Mouse (Mus musculus) liver, embryonic 11.5 days (tissue): Measurements from ENCODE around the gene Ankrd23. TPM values are rescaled to one million over a fixed set of nuclear protein-coding genes. Genes with fewer than 3 reads are reported as not detected.

Experiments used
- ATAC-seq: fragments of 200-750 bp; cut with Nextera tagmentation; replicated peaks from 2 replicates; pipeline ENCODE4 v1.8.0; 2017; ENCODE audit warnings: moderate number of reproducible peaks, mild to moderate bottlenecking, moderate TSS enrichment, moderate library complexity; ENCODE audit not compliant: low FRiP score
- DNase-seq: peaks from one replicate; pipeline ENCODE4 v3.0.0-alpha.2; 2017; ENCODE audit warnings: low spot score
- H3K27ac ChIP-seq: fragments of 300-500 bp; sonication (generic); 2 replicates; pipeline ENCODE4 v1.5.1; 2014; ENCODE audit warnings: mild to moderate bottlenecking, low read depth, low read length, control low read depth
- H3K27me3 ChIP-seq: fragments of 300-500 bp; sonication (generic); replicated peaks from 2 replicates; pipeline ENCODE4 v1.6.1; 2014; ENCODE audit warnings: low read length, mixed read lengths; ENCODE audit not compliant: control insufficient read depth, insufficient read depth
- H3K36me3 ChIP-seq: fragments of 300-500 bp; sonication (generic); 2 replicates; pipeline ENCODE4 v1.6.1; 2014; ENCODE audit warnings: mild to moderate bottlenecking, low read length, moderate library complexity, mixed read lengths; ENCODE audit not compliant: control insufficient read depth, insufficient read depth
- H3K4me1 ChIP-seq: fragments of 300-500 bp; sonication (generic); replicated peaks from 2 replicates; pipeline ENCODE4 v1.6.1; 2014; ENCODE audit warnings: low read length, mixed read lengths; ENCODE audit not compliant: control insufficient read depth, insufficient read depth
- H3K4me2 ChIP-seq: fragments of 300-500 bp; sonication (generic); 2 replicates; pipeline ENCODE4 v1.6.1; 2014; ENCODE audit warnings: mild to moderate bottlenecking, control low read depth, moderate library complexity
- H3K4me3 ChIP-seq: fragments of 300-500 bp; sonication (generic); 2 replicates; pipeline ENCODE4 v1.5.1; 2014; ENCODE audit warnings: low read depth, low read length, control low read depth
- H3K9ac ChIP-seq: fragments of 300-500 bp; sonication (generic); 2 replicates; pipeline ENCODE4 v1.6.1; 2014; ENCODE audit warnings: low read depth, low read length, control low read depth
- H3K9me3 ChIP-seq: fragments of 300-500 bp; sonication (generic); 2 replicates; pipeline ENCODE4 v1.6.1; 2016; ENCODE audit warnings: low read length, inconsistent platforms, mixed read lengths; ENCODE audit not compliant: control insufficient read depth
- WGBS: fragments of 180-500 bp; shearing (Covaris S2); extraction: QIAGEN DNeasy Blood & Tissue Kit; methylation state at CpG from one replicate; pipeline ENCODE4 v1.1.7; 2014; 5-methylcytosine and 5-hydroxymethylcytosine counted together
- polyA plus RNA-seq: library from polyadenylated mRNA; unstranded; fragments of >200 nt; fragmentation: Nextera tagmentation; extraction: Ambion mirVana; gene quantifications from 2 replicates; pipeline ENCODE4 v1.2.1, GENCODE M21; 2014

Ankrd23 gene
- polyA plus RNA-seq, 1 experiment from 2014 or later: 13.4 TPM

DNA sequence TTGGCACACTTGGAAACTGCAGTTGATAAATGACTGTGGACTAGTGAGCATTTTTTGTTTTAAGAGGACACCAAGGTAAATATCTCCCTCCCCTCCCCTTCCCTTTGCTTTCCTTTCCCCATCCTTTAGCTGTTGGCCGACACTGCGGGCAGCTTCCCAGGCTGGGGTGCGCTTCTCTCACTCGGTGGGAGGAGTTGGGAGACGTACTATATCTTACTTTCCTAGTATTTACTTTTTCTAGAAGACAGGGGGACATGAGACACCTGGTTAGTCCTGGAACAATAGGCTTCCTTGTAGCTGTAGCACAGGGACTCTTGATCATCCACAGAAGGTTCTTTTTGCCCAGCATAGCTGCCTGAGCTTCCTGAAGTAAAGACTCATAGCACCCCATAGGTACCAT, 12.6 kb downstream of the Ankrd23 start:
- 92% methylated on average over 5 of the region's 5 CpGs for WGBS
- Histone ChIP-seq H3K36me3 (peaks cover 44% of the 10 kb centered on the region), H3K27me3 (no peaks in the 10 kb centered on the region), H3K4me1 (no peaks in the 10 kb centered on the region), H3K4me2 (no peak overlapping the region), H3K4me3 (no peak overlapping the region), H3K9ac (no peak overlapping the region), H3K27ac (no peak overlapping the region), H3K9me3 (no peaks in the 10 kb centered on the region)
- DNase-seq (no peak), ATAC-seq (no peak)

- no peak overlapping the region for H3K4me3 ChIP-seq
- H3K27ac ChIP-seq: no peak overlapping the region
- peaks cover 46% of the 10 kb centered on the region for H3K36me3 ChIP-seq
- no peaks in the 10 kb centered on the region for H3K4me1 ChIP-seq
- no peak for ATAC-seq
- 85% methylated on average over 9 of the region's 9 CpGs for WGBS
- no peaks in the 10 kb centered on the region for H3K27me3 ChIP-seq
- H3K9ac ChIP-seq: no peak overlapping the region
- no peaks in the 10 kb centered on the region for H3K9me3 ChIP-seq
- no peak for DNase-seq
- H3K4me2 ChIP-seq: no peak overlapping the region
These were observed 13.2 kb downstream of the Ankrd23 start for GRCm38 (mm10) chr1:36523332-36524013.

GRCm38 (mm10) chr1:36522210-36522609, 14.5 kb downstream of the Ankrd23 start:
- H3K36me3 ChIP-seq: peaks cover 43% of the 10 kb centered on the region
- H3K4me1 ChIP-seq: no peaks in the 10 kb centered on the region
- no peaks in the 10 kb centered on the region for H3K27me3 ChIP-seq
- no peak for DNase-seq
- no peaks in the 10 kb centered on the region for H3K9me3 ChIP-seq
- H3K4me2 ChIP-seq: no peak overlapping the region
- WGBS: 87% methylated on average over 7 of the region's 7 CpGs
- H3K4me3 ChIP-seq: no peak overlapping the region
- no peak overlapping the region for H3K9ac ChIP-seq
- no peak for ATAC-seq
- no peak overlapping the region for H3K27ac ChIP-seq

DNA sequence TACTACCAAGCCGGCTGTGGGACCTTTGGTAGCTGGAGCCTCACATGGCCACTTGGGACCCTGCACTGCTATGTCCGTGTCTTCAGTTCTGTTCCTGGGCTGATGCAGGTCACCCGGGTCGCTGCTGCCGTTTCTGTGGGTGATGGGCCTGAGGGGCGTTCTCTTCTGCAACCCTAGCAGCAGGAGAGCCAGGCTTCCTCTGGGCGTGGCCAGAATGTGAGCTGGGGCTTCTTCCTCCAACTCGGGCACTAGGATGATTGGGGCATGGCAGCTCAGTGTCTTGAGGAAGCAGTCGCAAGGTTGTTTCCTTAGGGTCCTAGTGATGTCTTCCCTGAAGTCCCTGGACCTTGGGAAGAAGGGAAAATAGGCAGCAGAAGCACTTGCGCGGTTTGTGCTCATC, 17.1 kb downstream of the Ankrd23 start:
- DNase-seq (no peak), ATAC-seq (no peak)
- 70% methylated on average over 11 of the region's 11 CpGs for WGBS
- peaks cover under 1% of the 10 kb centered on the region; the same call in 1 of the 2 replicates for H3K4me1 ChIP-seq
- H3K36me3 ChIP-seq: peaks cover 39% of the 10 kb centered on the region
- H3K9ac ChIP-seq: no peak overlapping the region
- H3K9me3 ChIP-seq: no peaks in the 10 kb centered on the region
- H3K4me3 ChIP-seq: no peak overlapping the region
- H3K27ac ChIP-seq: no peak overlapping the region
- no peak overlapping the region for H3K4me2 ChIP-seq
- no peaks in the 10 kb centered on the region for H3K27me3 ChIP-seq

- no peak for ATAC-seq
- Histone ChIP-seq H3K4me3 (no peak overlapping the region), H3K27me3 (no peaks in the 10 kb centered on the region), H3K27ac (no peak overlapping the region), H3K36me3 (peaks cover 32% of the 10 kb centered on the region), H3K4me2 (no peak overlapping the region), H3K9me3 (no peaks in the 10 kb centered on the region), H3K9ac (no peak overlapping the region), H3K4me1 (peaks cover 9% of the 10 kb centered on the region)
- no peak for DNase-seq
- WGBS: 69% methylated on average over 3 of the region's 3 CpGs
These were observed 18.4 kb downstream of the Ankrd23 start for GRCm38 (mm10) chr1:36518259-36518658.

DNA sequence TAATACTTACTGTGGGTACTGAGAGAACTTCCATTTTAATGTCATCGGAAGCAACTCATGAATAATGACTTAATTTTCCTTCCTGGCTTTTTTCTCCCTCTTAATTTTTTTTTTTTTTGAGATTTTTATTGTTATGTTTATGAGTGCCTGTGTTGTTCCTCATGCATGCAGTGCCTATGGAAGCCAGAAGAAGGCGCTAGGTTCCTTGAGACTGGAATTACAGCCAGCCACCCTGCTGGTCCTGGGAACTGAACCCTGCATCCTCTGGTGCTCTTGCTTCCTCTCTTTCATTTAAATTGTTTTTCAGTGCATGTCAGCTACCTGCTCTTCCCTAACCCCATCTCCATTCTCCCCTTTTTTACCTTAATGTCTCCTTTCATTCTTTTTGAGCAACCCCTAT, 23.0 kb downstream of the Ankrd23 start:
- peaks cover 12% of the 10 kb centered on the region for H3K4me1 ChIP-seq
- DNase-seq (no peak), ATAC-seq (no peak)
- H3K4me3 ChIP-seq: peak overlapping the region; percentile 88
- H3K9me3 ChIP-seq: no peaks in the 10 kb centered on the region
- H3K4me2 ChIP-seq: peak overlapping the region; percentile 99
- 46% methylated on average over 2 of the region's 2 CpGs for WGBS
- peaks cover 7% of the 10 kb centered on the region for H3K36me3 ChIP-seq
- no peak overlapping the region for H3K27ac ChIP-seq
- no peaks in the 10 kb centered on the region for H3K27me3 ChIP-seq
- H3K9ac ChIP-seq: no peak overlapping the region

DNA sequence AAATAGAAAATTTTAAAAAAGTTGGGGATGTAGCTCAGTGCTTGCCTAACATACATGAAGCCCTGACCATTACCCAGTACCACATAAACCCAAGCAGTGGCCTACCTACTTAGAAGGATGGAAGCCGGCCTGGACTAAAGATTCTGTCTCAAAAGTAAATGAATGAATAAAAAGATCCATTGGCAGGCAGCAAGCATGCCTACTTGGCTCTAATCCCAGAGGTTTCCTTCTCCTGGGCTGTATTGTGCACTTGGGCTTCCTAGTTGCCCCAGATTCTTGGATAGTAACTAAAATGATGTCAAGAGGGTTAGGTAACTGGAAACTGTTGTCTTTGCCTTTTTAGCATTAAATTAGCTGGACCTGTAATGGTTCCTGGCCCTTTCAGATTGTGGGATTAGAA, 23.4 kb downstream of the Ankrd23 start:
- no peak for ATAC-seq
- H3K27me3 ChIP-seq: no peaks in the 10 kb centered on the region
- peak overlapping the region; percentile 99 for H3K4me2 ChIP-seq
- H3K4me3 ChIP-seq: peak overlapping the region; percentile 88
- H3K9ac ChIP-seq: peak overlapping the region; percentile 93
- WGBS: 10% methylated on average over 1 of the region's 1 CpGs
- DNase-seq: no peak
- no peaks in the 10 kb centered on the region for H3K9me3 ChIP-seq
- H3K36me3 ChIP-seq: peaks cover 7% of the 10 kb centered on the region
- no peak overlapping the region for H3K27ac ChIP-seq
- H3K4me1 ChIP-seq: peaks cover 12% of the 10 kb centered on the region

- no peak overlapping the region for H3K27ac ChIP-seq
These were observed 23.8 kb downstream of the Ankrd23 start for GRCm38 (mm10) chr1:36512966-36513280.

More at GRCm38 (mm10) chr1:36512966-36513280, 23.8 kb downstream of the Ankrd23 start:
- Histone ChIP-seq H3K9me3 (no peaks in the 10 kb centered on the region), H3K4me2 (peak overlapping the region; percentile 99), H3K27me3 (no peaks in the 10 kb centered on the region), H3K36me3 (peaks cover 7% of the 10 kb centered on the region), H3K9ac (peak overlapping the region; percentile 93), H3K4me3 (peak overlapping the region; percentile 88), H3K4me1 (peaks cover 12% of the 10 kb centered on the region)
- ATAC-seq: no peak
- WGBS: 3% methylated on average over 16 of the region's 16 CpGs
- no peak for DNase-seq
